Mouse (Mus musculus) testis, adult 2 months (tissue): ENCODE results near the gene Hoxd12. TPM values are rescaled to one million over a fixed set of nuclear protein-coding genes. Genes with fewer than 3 reads are reported as not detected.

Experiments used
- H3K27ac ChIP-seq: fragments of 200-500 bp; 2 replicates; pipeline ENCODE4 v1.5.1; 2012; ENCODE audit warnings: low read depth, low read length; ENCODE audit not compliant: control insufficient read depth, insufficient read depth
- H3K27me3 ChIP-seq: fragments of 200-500 bp; 2 replicates; pipeline ENCODE4 v1.6.1; 2012; ENCODE audit warnings: mild to moderate bottlenecking, low read length, moderate library complexity; ENCODE audit not compliant: control insufficient read depth, insufficient read depth
- H3K36me3 ChIP-seq: fragments of 200-500 bp; 2 replicates; pipeline ENCODE4 v1.6.1; 2012; ENCODE audit warnings: mild to moderate bottlenecking, low read length; ENCODE audit not compliant: control insufficient read depth, insufficient read depth
- H3K4me1 ChIP-seq: fragments of 200-500 bp; 2 replicates; pipeline ENCODE4 v1.6.1; 2012; ENCODE audit warnings: low read length; ENCODE audit not compliant: control insufficient read depth, insufficient read depth
- H3K4me3 ChIP-seq: fragments of 200-500 bp; 2 replicates; pipeline ENCODE4 v1.5.1; 2012; ENCODE audit warnings: low read depth, mild to moderate bottlenecking, low read length, moderate library complexity, mixed read lengths; ENCODE audit not compliant: control insufficient read depth
- CTCF ChIP-seq: fragments of 200-500 bp; IDR thresholded peaks from 2 replicates; pipeline ENCODE4 v1.5.1; 2012; ENCODE audit warnings: low read depth, mild to moderate bottlenecking, inconsistent platforms, low read length, moderate library complexity; ENCODE audit not compliant: control insufficient read depth, insufficient read depth, insufficient replicate concordance
- POLR2A ChIP-seq: fragments of 200-500 bp; IDR thresholded peaks from 2 replicates; pipeline ENCODE4 v1.6.1; 2012; ENCODE audit warnings: low read depth, mild to moderate bottlenecking, inconsistent platforms, low read length, moderate library complexity; ENCODE audit not compliant: control insufficient read depth
- polyA plus RNA-seq: library from polyadenylated mRNA; depleted of rRNA; stranded (reverse); fragments of >200 nt; gene quantifications from 2 replicates; pipeline ENCODE4 v1.2.3, GENCODE M21; 2012

The Hoxd12 gene
- polyA plus RNA-seq, 1 experiment = not detected

DNA sequence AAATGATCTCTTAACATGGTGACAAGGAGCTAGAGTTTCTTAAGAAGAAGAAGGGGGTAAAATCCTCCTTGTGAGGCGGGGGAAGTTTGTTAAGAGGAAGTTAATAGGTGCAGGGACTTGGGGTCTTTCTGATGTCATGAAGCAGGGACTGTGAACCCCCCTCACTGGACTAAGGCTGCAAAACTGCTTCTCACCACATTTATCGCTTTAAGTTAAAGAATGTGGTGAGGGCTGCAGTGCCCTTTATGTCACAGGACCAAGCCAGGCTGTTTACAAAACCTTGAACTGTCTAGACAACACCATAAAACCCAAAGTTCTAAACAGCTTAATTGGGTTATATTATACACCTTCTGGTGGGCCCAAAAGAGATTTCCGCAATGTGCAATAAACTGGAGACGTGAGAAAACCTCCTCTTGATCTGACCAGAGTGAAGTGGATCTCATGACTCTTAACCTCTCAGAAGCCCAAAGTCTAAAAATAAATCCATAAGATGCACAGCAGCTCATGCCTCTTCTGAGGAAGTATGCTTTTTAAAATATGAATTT, 10.3 kb downstream of the Hoxd12 start:
- no peak for TF ChIP-seq CTCF
- no peak for TF ChIP-seq POLR2A
- Histone ChIP-seq H3K36me3 (no peaks in the 10 kb centered on the region), H3K4me1 (peaks cover 11% of the 10 kb centered on the region), H3K4me3 (no peak overlapping the region), H3K27me3 (peaks cover 17% of the 10 kb centered on the region), H3K27ac (no peak overlapping the region)

DNA sequence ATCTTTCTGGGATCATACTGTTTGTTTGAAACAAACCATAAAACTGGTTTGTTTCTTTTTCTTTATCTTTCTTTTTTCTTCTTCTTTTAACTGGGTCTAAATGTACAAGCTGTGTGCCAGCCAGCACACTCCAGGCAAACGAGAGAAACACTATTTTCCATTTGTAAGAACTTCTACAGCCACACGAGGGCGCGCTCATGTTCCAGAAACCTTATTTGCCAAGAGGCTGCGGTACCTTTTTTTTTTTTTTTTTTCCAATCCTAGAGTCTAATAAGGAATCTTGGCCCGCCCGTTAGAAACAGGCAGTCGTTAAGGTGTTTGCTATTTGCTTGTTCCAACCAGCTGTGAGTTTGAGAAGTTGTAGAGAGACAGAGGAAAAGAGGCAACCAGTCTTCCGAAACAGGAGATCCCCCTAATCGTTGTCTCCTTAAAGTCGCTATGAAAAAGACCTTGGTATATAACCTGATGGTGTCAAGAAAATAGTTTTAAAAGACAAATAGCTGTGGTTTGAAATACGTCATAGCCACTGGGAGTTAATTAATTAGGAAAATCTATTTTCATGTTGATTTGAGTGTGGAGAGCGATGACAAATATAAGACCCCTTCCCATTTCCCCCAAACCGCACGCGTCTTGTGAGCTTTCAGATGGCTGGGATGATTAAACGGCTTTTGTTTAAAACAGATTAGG, 11.6 kb downstream of the Hoxd12 start:
- H3K36me3 ChIP-seq = no peaks in the 10 kb centered on the region
- H3K27ac ChIP-seq = no peak overlapping the region
- peak; percentile 17; the same call in 1 of the 2 replicates for TF ChIP-seq CTCF
- no peak for TF ChIP-seq POLR2A
- peaks cover 12% of the 10 kb centered on the region for H3K4me1 ChIP-seq
- H3K4me3 ChIP-seq = no peak overlapping the region
- peaks cover 16% of the 10 kb centered on the region for H3K27me3 ChIP-seq

GRCm38 (mm10) chr2:74686988-74687697, 12.3 kb downstream of the Hoxd12 start:
- no peak overlapping the region for H3K4me3 ChIP-seq
- peaks cover 14% of the 10 kb centered on the region for H3K27me3 ChIP-seq
- H3K27ac ChIP-seq = no peak overlapping the region
- no peaks in the 10 kb centered on the region for H3K36me3 ChIP-seq
- H3K4me1 ChIP-seq = peaks cover 10% of the 10 kb centered on the region
- TF ChIP-seq POLR2A (no peak), CTCF (no peak)

- TF ChIP-seq CTCF (no peak), POLR2A (no peak)
- H3K4me3 ChIP-seq = no peak overlapping the region
- peaks cover 16% of the 10 kb centered on the region for H3K27me3 ChIP-seq
- H3K36me3 ChIP-seq = no peaks in the 10 kb centered on the region
- no peak overlapping the region for H3K27ac ChIP-seq
- H3K4me1 ChIP-seq = peaks cover 4% of the 10 kb centered on the region; the same call in 1 of the 2 replicates
Measured at GRCm38 (mm10) chr2:74687698-74688555, 13.1 kb downstream of the Hoxd12 start.

DNA sequence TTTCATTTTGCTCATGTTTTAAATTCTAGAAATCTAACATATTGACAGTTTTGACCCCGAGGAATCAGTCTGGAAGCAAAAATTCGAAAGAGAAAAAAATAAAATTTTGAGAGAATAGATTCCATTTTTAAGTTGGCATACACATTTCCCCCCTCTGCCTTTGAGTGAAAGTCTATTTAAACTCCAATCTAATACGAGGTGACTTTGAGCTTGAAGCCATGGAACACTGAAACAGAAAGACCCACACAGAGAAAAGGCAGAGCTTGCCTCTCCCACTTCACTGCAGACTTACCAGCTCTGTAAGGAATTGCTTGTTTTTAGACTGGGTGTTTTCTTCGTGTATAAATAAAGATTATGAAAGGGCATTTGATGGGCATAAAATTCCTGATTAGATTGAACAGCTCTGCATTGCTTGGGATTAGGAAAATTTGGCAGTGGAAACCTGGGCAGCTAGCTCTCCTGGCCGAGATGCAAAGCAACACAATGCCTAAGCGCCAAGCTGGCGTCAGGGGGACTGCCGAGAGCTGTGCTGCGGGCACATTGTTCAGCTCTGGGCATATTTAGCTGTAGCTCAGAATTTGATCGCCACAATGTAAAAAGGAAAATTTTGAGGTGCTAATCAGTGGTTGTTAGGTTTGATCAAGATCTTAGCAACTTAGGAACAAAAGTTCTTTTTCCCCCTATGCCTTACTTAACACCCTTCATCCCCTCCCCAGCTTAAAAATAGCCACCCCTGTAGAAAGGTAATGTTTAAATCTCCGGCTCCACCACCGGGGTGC, 14.2 kb downstream of the Hoxd12 start:
- Histone ChIP-seq H3K4me1 (peaks cover 4% of the 10 kb centered on the region; the same call in 1 of the 2 replicates), H3K36me3 (no peaks in the 10 kb centered on the region), H3K27me3 (peaks cover 17% of the 10 kb centered on the region), H3K4me3 (no peak overlapping the region), H3K27ac (no peak overlapping the region; the same call in 1 of the 2 replicates)
- TF ChIP-seq POLR2A = no peak
- no peak for TF ChIP-seq CTCF

GRCm38 (mm10) chr2:74689574-74690337, 14.9 kb downstream of the Hoxd12 start:
- H3K4me1 ChIP-seq = peaks cover 4% of the 10 kb centered on the region; the same call in 1 of the 2 replicates
- H3K4me3 ChIP-seq = no peak overlapping the region
- H3K27ac ChIP-seq = no peak overlapping the region; the same call in none of the 2 replicates
- H3K36me3 ChIP-seq = no peaks in the 10 kb centered on the region
- TF ChIP-seq POLR2A (no peak), CTCF (no peak)
- H3K27me3 ChIP-seq = peaks cover 17% of the 10 kb centered on the region
